Mouse (Mus musculus) kidney, postnatal 4 days (tissue): ENCODE data around the gene Dlk1.
A peak's percentile ranks its signal among the peaks of the same experiment; 100 is the strongest.
"Not testable (repeated sequence)": the region's sequence is repeated elsewhere in the genome, so short reads cannot be mapped to it uniquely, and the experiment has no call there.

Experiments
- DNase-seq, 2 experiments: peaks; one replicate each; pipeline ENCODE4 v3.0.0; 2021; ENCODE audit warnings: mixed read lengths in 2 of 2

Gene Dlk1

GRCm38 (mm10) chr12:109439974-109440373 lies 12.6 kb upstream of the Dlk1 start:
- no peak for DNase-seq

- DNase-seq = peak in 1 of 2 experiments; percentile 39
Measured at GRCm38 (mm10) chr12:109441366-109441765, 11.3 kb upstream of the Dlk1 start.

GRCm38 (mm10) chr12:109442115-109442514 lies 10.5 kb upstream of the Dlk1 start:
- no peak for DNase-seq

GRCm38 (mm10) chr12:109443276-109443675 lies 9.3 kb upstream of the Dlk1 start:
- no peak for DNase-seq

- DNase-seq = no peak
Measured at GRCm38 (mm10) chr12:109444999-109445398, 7.6 kb upstream of the Dlk1 start.

DNA sequence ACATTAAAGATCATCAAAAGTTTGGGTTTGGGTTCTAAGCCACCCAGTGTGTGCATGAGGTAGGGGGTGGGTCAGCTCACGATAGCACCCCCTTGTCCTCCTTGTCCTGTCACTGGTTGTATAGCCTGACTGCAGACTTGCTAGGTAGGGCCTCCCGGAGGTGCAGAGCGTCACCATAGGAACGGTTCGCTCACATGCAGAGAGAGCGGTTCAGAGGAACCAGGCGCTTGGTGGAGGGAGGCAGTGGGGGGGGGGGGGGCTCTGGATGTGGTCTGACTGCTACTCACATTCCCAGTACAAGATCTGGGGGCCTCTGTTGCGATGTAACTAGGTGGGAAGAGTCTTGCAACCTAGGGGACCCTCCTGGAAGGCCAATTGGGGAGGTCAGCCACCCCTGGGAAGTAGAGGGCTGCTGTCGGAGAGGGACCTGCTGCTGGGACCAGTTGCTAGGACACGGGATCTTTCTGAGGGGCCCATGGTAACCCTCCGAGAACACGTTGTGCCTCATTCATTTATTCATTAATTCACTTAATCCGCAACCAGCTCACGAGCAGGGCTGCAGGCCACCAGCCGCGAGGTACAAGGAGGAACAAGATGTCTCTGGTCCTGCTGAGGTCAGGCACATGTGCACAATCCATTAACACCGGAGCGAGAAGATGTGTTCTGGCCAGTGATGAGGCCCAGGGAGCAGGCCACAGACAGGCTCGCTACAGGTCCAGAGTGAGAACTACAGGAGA lies 7.0 kb upstream of the Dlk1 start:
- peak; percentile 53 to 66 for DNase-seq

- no peak for DNase-seq
Measured at GRCm38 (mm10) chr12:109446236-109446941, 6.2 kb upstream of the Dlk1 start.

DNA sequence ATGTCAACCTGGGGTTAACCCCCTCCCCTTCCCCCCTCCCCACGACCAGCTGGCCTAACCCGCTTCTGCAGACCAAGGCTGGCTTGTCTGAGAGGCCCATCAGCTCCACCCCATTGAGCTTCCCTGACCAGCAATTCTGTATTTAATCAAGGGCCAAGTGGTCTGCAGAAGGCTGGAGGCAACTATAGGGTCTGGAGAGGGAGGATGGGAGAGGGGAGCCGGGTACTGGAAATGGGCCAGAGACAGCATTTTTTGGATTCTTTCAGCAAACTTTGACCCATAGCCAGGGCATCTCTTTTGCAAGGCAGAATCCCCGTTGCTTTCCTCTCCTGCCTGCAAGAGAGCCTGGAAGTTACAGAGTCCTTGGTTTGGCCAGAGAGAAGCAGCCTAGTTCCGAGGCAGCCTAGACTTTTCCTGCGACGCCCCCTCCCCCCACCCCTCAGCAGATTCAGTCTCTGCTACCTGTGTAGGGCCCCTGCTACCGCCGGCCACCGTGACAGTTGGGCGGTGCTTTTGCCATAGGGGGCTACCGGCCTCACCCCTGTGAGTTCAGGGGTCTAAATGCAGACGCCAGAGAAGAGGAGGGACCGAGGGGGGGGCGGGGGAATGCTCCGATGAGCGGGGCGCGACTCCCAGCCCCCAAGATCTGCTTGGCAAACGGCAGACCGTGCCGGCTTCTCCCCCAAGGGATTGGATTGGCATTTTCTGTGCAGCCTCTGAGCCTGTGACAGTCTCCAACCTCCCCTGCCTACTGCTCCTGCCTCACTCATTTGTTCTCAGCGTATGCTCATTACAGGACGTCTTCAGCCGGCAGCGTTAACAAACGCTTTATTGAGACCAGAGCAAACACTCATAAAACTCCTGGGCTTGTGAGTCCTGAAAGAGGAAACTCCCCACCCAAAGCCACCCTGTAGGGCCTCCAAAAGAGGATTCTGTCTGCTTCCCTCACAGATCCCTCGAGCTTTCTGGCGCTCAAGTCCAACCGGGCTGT lies 2.9 kb upstream of the Dlk1 start:
- DNase-seq = peak; percentile 19 to 33

DNA sequence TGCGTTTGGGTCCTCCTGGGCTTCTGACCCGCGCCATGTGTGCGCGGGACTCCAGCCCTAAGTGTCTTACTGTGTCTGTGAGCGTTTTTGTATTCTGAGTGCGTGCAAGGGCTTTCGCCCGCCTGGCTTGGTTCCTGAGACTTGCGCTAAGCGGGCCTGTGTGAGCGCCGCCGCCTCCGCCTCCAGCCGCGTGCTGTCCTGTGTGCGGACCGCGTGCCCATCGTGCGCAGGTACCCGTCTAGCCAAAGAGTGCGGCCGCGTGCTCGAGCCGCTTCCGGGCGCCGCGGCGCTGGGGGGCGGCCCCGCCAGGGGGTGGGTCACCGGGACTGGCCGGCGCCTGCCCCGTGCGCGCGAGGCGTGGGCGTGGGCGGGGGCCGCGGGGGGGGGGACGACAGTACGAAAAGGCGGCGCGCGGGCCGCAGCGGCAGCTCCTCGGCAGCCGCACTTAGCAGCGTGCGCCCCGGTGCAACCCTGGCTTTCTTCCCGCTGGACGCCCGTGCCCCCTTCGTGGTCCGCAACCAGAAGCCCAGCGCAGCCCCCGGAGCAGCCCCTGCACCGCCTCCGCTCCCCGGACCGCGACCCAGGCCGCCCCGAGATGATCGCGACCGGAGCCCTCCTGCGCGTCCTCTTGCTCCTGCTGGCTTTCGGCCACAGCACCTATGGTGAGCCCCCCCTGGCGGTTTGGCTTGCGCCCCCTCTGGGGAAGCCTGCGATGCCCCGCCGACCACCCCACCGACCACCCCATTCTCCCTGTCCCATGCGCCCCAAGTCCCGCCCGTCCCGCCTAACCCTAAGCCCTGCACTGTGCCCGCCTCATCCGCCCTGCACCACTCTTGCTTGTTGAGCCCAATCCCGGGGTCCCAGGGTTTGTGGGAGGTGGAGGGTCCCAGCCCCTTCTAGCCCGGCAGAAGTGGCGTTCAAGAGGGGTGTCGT lies 708 bp downstream of the Dlk1 start:
- DNase-seq = peak; percentile 45 to 66

DNA sequence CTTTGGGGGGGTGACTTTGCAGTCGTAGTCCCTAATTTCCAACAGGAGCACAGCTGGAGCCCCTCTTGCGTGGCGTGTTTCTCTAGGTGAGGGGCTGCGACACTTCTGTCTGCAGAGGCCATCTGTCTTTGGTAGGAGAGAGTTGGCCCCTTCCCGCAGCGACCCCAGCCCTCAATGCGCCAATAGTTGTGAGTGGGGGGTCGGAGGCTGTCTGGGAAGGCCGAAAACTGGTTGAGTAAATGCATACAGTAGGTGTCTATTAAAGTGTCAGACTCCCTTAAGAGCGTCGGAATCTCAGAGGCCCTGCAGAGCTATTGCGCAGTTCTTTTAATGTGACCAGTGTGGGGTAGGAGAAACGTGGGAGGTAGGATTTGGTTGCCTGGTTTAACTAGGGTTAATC lies 1.5 kb downstream of the Dlk1 start:
- no peak for DNase-seq

GRCm38 (mm10) chr12:109456531-109457202 lies 4.0 kb downstream of the Dlk1 start:
- no peak for DNase-seq

DNA sequence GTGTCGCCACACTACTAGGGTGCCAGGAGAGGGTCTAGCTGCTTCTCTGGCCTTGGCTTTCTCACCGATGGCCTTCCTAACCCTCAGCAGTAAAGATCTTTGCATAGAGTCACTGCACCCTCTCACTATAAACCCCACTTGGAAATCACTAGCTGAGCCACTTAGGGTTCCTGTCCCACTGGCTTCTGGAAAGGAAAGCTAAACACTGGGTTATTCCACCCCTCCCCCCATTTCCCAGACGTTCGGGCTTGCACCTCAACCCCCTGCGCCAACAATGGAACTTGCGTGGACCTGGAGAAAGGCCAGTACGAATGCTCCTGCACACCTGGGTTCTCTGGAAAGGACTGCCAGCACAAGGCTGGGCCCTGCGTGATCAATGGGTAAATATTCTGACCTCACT lies 5.2 kb downstream of the Dlk1 start:
- DNase-seq = no peak

DNA sequence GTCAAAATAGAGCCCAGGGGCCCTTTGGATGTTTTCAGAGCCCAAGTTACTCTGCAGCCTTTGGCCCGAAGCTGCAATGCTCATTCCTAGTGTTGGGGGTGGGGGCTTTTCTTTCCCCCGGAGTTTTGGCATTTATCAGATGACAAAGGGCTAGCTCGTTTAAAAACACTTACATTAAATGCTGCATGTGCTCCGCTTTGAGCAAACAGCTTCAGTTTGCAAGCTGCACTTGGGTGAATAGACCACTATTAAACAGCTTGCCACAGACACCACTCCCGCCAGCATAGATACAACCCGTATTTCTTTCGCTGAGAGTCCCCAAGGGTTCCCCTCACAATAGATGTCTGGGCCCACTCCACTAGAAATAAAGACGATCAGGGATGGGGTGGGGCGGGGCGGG lies 6.3 kb downstream of the Dlk1 start:
- DNase-seq = no peak

- DNase-seq = peak in 1 of 2 experiments; percentile 5
Measured at GRCm38 (mm10) chr12:109459481-109460401, 7.1 kb downstream of the Dlk1 start.

DNA sequence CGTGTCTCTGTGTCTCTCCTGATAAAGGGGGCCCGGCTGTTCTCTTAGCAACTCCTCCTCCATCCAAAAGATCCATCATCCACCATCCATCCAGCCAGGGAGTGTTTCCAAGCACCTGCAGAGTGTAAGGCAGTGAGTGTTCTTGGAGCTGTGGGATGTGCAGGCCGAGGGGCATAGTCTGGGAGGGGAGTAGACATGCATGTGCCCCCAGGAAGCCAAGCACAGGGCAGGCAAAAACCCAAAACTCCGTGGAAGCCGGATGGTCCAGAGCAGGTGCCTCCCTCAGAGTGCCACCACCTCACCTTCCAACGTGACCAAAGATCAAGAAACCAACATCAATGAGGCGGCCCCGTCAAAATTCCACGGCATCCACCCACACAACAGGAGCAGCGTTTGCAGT lies 10.0 kb downstream of the Dlk1 start:
- DNase-seq = no peak

DNA sequence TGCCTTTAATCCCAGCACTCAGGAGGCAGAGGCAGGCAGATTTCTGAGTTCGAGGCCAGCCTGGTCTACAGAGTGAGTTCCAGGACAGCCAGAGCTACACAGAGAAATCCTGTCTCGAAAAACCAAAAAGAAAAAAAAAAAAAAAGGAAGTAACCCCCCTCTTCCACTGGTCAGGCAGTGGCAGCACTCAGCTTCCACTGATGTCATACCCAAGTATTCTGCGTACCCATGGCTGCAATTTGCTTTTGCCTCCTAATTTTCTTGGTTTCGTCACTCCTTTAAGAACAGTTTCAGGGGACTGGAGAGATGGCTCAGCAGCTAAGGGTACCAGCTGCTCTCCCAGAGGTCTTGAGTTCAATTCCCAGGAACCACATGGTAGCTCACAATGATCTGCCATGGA lies 14.8 kb downstream of the Dlk1 start:
- DNase-seq = not testable (repeated sequence)

DNA sequence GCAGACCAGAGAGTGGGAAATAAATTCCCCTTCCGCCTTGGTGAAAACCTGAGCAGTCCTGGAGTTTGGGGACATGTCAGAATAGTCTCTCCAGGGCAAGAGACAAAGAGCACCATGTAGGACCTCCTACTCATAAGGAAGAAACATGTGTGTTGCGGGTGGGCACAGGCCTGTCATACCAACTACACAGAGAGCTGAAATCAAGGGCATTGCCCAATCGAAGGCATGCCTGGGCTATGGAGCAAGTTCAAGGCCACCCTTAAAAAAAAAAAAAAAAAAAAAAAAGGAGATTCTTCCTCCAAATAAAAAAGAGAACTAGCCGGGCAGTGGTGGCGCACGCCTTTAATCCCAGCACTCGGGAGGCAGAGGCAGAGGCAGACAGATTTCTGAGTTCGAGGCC lies 17.2 kb downstream of the Dlk1 start:
- DNase-seq = no peak

- DNase-seq = no peak
Measured at GRCm38 (mm10) chr12:109472627-109473026, 20.0 kb downstream of the Dlk1 start.

GRCm38 (mm10) chr12:109473575-109473976 lies 21.0 kb downstream of the Dlk1 start:
- peak; percentile 59 to 61 for DNase-seq

DNA sequence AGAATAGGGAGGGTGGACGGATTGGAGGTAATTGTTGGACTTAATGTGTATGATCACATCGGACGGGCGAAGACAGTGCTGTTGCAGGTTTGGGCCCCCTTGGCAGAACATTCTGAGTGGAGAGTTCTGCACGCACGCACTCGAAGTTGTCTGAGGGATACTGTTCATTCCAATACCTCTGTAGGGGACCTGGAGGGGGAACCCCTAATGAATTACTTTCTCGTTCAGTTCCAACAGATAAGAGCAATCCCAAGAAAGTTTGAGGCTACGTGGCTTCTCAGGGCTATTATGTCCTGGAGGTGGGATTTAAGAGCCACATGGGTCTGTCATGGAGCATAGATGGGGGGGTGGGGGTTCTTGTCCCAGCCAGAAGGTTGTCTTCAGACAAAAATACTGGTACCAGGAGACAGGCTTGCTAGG lies 21.6 kb downstream of the Dlk1 start:
- no peak for DNase-seq
